Mouse (Mus musculus): ENCODE measurements around the gene Polr2f. TPM values are rescaled to one million over a fixed set of nuclear protein-coding genes. Genes with fewer than 3 reads are reported as not detected.

Gene Polr2f
- polyA plus RNA-seq, 1 experiment from 2014 or later, result 317 TPM

- no peak overlapping the region for H3K27ac ChIP-seq (ENCODE audit: low read length)
- H3K4me3 ChIP-seq (ENCODE audit: low read length), result no peak overlapping the region
- H3K9ac ChIP-seq (ENCODE audit: low read depth, low read length), result no peak overlapping the region; the same call in 1 of the 2 replicates
- no peaks in the 10 kb centered on the region for H3K27me3 ChIP-seq (replicated peaks; ENCODE audit: control insufficient read depth, insufficient read depth, low read length)
- peak; percentile 68 for ATAC-seq
- H3K4me2 ChIP-seq (ENCODE audit: low read depth, low read length), result peak overlapping the region; percentile 13; the same call in 1 of the 2 replicates
- H3K9me3 ChIP-seq (ENCODE audit: control insufficient read depth, low read length), result no peaks in the 10 kb centered on the region
- H3K36me3 ChIP-seq (ENCODE audit: control insufficient read depth, insufficient read depth, low read length), result no peaks in the 10 kb centered on the region
- WGBS, result 36% methylated on average over 27 of the region's 27 CpGs
- no peaks in the 10 kb centered on the region for H3K4me1 ChIP-seq (ENCODE audit: control insufficient read depth, insufficient read depth, low read length)
These were observed 52.4 kb downstream of the Polr2f start for GRCm38 (mm10) chr15:79192885-79193845.

- H3K36me3 ChIP-seq (ENCODE audit: control insufficient read depth, insufficient read depth, low read length), result no peaks in the 10 kb centered on the region
- no peak overlapping the region for H3K9ac ChIP-seq (ENCODE audit: low read depth, low read length)
- H3K4me3 ChIP-seq (ENCODE audit: low read length), result no peak overlapping the region
- no peak overlapping the region for H3K27ac ChIP-seq (ENCODE audit: low read length)
- H3K9me3 ChIP-seq (ENCODE audit: control insufficient read depth, low read length), result no peaks in the 10 kb centered on the region
- no peaks in the 10 kb centered on the region for H3K27me3 ChIP-seq (replicated peaks; ENCODE audit: control insufficient read depth, insufficient read depth, low read length)
- no peak overlapping the region for H3K4me2 ChIP-seq (ENCODE audit: low read depth, low read length)
- no peaks in the 10 kb centered on the region for H3K4me1 ChIP-seq (ENCODE audit: control insufficient read depth, insufficient read depth, low read length)
- no peak for ATAC-seq
- 76% methylated on average over 9 of the region's 9 CpGs for WGBS
These were observed 53.2 kb downstream of the Polr2f start for GRCm38 (mm10) chr15:79194048-79194447.

GRCm38 (mm10) chr15:79194946-79195345 is 54.1 kb downstream of the Polr2f start:
- no peaks in the 10 kb centered on the region for H3K4me1 ChIP-seq (ENCODE audit: control insufficient read depth, insufficient read depth, low read length)
- H3K4me3 ChIP-seq (ENCODE audit: low read length), result no peak overlapping the region
- H3K27me3 ChIP-seq (replicated peaks; ENCODE audit: control insufficient read depth, insufficient read depth, low read length), result no peaks in the 10 kb centered on the region
- no peak overlapping the region for H3K27ac ChIP-seq (ENCODE audit: low read length)
- WGBS, result 83% methylated on average over 2 of the region's 2 CpGs
- H3K9me3 ChIP-seq (ENCODE audit: control insufficient read depth, low read length), result no peaks in the 10 kb centered on the region
- H3K9ac ChIP-seq (ENCODE audit: low read depth, low read length), result no peak overlapping the region
- H3K4me2 ChIP-seq (ENCODE audit: low read depth, low read length), result no peak overlapping the region
- no peak for ATAC-seq
- no peaks in the 10 kb centered on the region for H3K36me3 ChIP-seq (ENCODE audit: control insufficient read depth, insufficient read depth, low read length)

- Histone ChIP-seq H3K27me3 (replicated peaks; ENCODE audit: control insufficient read depth, insufficient read depth, low read length) (no peaks in the 10 kb centered on the region), H3K9me3 (ENCODE audit: control insufficient read depth, low read length) (no peaks in the 10 kb centered on the region), H3K36me3 (ENCODE audit: control insufficient read depth, insufficient read depth, low read length) (no peaks in the 10 kb centered on the region), H3K4me2 (ENCODE audit: low read depth, low read length) (no peak overlapping the region), H3K27ac (ENCODE audit: low read length) (no peak overlapping the region), H3K4me1 (ENCODE audit: control insufficient read depth, insufficient read depth, low read length) (no peaks in the 10 kb centered on the region), H3K4me3 (ENCODE audit: low read length) (no peak overlapping the region), H3K9ac (ENCODE audit: low read depth, low read length) (no peak overlapping the region)
- ATAC-seq, result no peak
- WGBS, result 84% methylated on average over 8 of the region's 8 CpGs
These were observed 54.7 kb downstream of the Polr2f start for GRCm38 (mm10) chr15:79195492-79195891.

- Histone ChIP-seq H3K9me3 (ENCODE audit: control insufficient read depth, low read length) (no peaks in the 10 kb centered on the region), H3K4me2 (ENCODE audit: low read depth, low read length) (no peak overlapping the region), H3K36me3 (ENCODE audit: control insufficient read depth, insufficient read depth, low read length) (no peaks in the 10 kb centered on the region), H3K27me3 (replicated peaks; ENCODE audit: control insufficient read depth, insufficient read depth, low read length) (0 out of 2 replicates have a peak, but pooled peaks cover 2% of the 10 kb centered on the region), H3K4me1 (ENCODE audit: control insufficient read depth, insufficient read depth, low read length) (peaks cover 4% of the 10 kb centered on the region), H3K9ac (ENCODE audit: low read depth, low read length) (no peak overlapping the region), H3K4me3 (ENCODE audit: low read length) (no peak overlapping the region), H3K27ac (ENCODE audit: low read length) (no peak overlapping the region)
- ATAC-seq, result no peak
- WGBS, result 93% methylated on average over 12 of the region's 12 CpGs
These were observed 58.7 kb downstream of the Polr2f start for GRCm38 (mm10) chr15:79199390-79199976.

Other genes starting within 250 kb of the Polr2f start
- gene Gm49510, start 241.3 kb upstream of the Polr2f start, polyA plus RNA-seq (2015; fragmentation: Nextera tagmentation; extraction: Ambion mirVana), result 0.21 and 0.55 TPM in 2 replicates
- gene Sh3bp1, start 241.2 kb upstream of the Polr2f start, polyA plus RNA-seq (2015; fragmentation: Nextera tagmentation; extraction: Ambion mirVana), result 21.5 and 23.3 TPM in 2 replicates
- 2.2 and 6.4 TPM in 2 replicates for gene Pdxp, start 227.1 kb upstream of the Polr2f start, polyA plus RNA-seq (2015; fragmentation: Nextera tagmentation; extraction: Ambion mirVana)
- 865 and 927 TPM in 2 replicates for gene Lgals1, start 214.3 kb upstream of the Polr2f start, polyA plus RNA-seq (2015; fragmentation: Nextera tagmentation; extraction: Ambion mirVana)
- gene Nol12, start 206.1 kb upstream of the Polr2f start, polyA plus RNA-seq (2015; fragmentation: Nextera tagmentation; extraction: Ambion mirVana), result 38.1 and 43.7 TPM in 2 replicates
- gene Triobp, start 193.3 kb upstream of the Polr2f start, polyA plus RNA-seq (2015; fragmentation: Nextera tagmentation; extraction: Ambion mirVana), result 54.3 and 58.7 TPM in 2 replicates
- gene H1f0, start 112.6 kb upstream of the Polr2f start, polyA plus RNA-seq (2015; fragmentation: Nextera tagmentation; extraction: Ambion mirVana), result 438 and 456 TPM in 2 replicates
- 1.8 and 2.3 TPM in 2 replicates for gene Galr3, start 99.1 kb upstream of the Polr2f start, polyA plus RNA-seq (2015; fragmentation: Nextera tagmentation; extraction: Ambion mirVana)
- 56.4 and 57.5 TPM in 2 replicates for gene Ankrd54, start 78.1 kb upstream of the Polr2f start, polyA plus RNA-seq (2015; fragmentation: Nextera tagmentation; extraction: Ambion mirVana)
- gene Eif3l, start 65.8 kb upstream of the Polr2f start, polyA plus RNA-seq (2015; fragmentation: Nextera tagmentation; extraction: Ambion mirVana), result 221 and 238 TPM in 2 replicates
- gene Micall1, start 32.1 kb upstream of the Polr2f start, polyA plus RNA-seq (2015; fragmentation: Nextera tagmentation; extraction: Ambion mirVana), result 5.2 and 6.3 TPM in 2 replicates
- 4.2 and 5.7 TPM in 2 replicates for gene 1700088E04Rik, start 244 bp downstream of the Polr2f start, polyA plus RNA-seq (2015; fragmentation: Nextera tagmentation; extraction: Ambion mirVana)
- 5.2 and 5.4 TPM in 2 replicates for gene Sox10, start 24.2 kb downstream of the Polr2f start, polyA plus RNA-seq (2015; fragmentation: Nextera tagmentation; extraction: Ambion mirVana)
- gene Pick1, start 88.2 kb downstream of the Polr2f start, polyA plus RNA-seq (2015; fragmentation: Nextera tagmentation; extraction: Ambion mirVana), result 51.2 and 56.2 TPM in 2 replicates
- gene Gm49486, start 88.4 kb downstream of the Polr2f start, polyA plus RNA-seq (2015; fragmentation: Nextera tagmentation; extraction: Ambion mirVana), result 0.29 and 0.32 TPM in 2 replicates
- gene Slc16a8, start 113.8 kb downstream of the Polr2f start, polyA plus RNA-seq (2015; fragmentation: Nextera tagmentation; extraction: Ambion mirVana), result 0.07 TPM in 1 of 2 replicates, not detected in the other
- gene Baiap2l2, start 144.5 kb downstream of the Polr2f start, polyA plus RNA-seq (2015; fragmentation: Nextera tagmentation; extraction: Ambion mirVana), result 13.6 and 17.9 TPM in 2 replicates
- gene Pla2g6, start 187.4 kb downstream of the Polr2f start, polyA plus RNA-seq (2015; fragmentation: Nextera tagmentation; extraction: Ambion mirVana), result 27.1 and 28.3 TPM in 2 replicates
- 6.0 and 7.1 TPM in 2 replicates for gene Maff, start 205.6 kb downstream of the Polr2f start, polyA plus RNA-seq (2015; fragmentation: Nextera tagmentation; extraction: Ambion mirVana)

Data from intestine, embryonic 16.5 days (tissue).